Mouse (Mus musculus) thymus, adult 2 months (tissue): ENCODE results near the gene Ifna13.

Experiments
- CTCF ChIP-seq: fragments of 200-500 bp; IDR thresholded peaks from 2 replicates; pipeline ENCODE4 v1.5.1; 2012; ENCODE audit warnings: mild to moderate bottlenecking, control low read depth, low read length, moderate library complexity, borderline replicate concordance; ENCODE audit not compliant: control insufficient read depth, poor library complexity, insufficient read depth; ENCODE audit errors: extremely low read depth
- POLR2A ChIP-seq: fragments of 200-500 bp; IDR thresholded peaks from 2 replicates; pipeline ENCODE4 v1.6.1; 2012; ENCODE audit warnings: mild to moderate bottlenecking, low read length, control low read depth, moderate library complexity; ENCODE audit not compliant: control insufficient read depth, poor library complexity, insufficient read depth; ENCODE audit errors: extremely low read depth

- TF ChIP-seq CTCF (no peak), POLR2A (no peak)
Observed at GRCm38 (mm10) chr4:88603276-88603675, 41.0 kb downstream of the Ifna13 start, which contains the start of gene Ifna12.
